Mouse (Mus musculus): ENCODE data around the gene Rfx7. TPM values are rescaled to one million over a fixed set of nuclear protein-coding genes. Genes with fewer than 3 reads are reported as not detected.

Rfx7 gene
- total RNA-seq (2023), result 10 to 100 TPM; 83.4 to 86.1 TPM

GRCm38 (mm10) chr9:72531996-72532380 lies at the start of gene Rfx7:
Rfx7 (plus strand) TSS chr9:72532240.

DNA sequence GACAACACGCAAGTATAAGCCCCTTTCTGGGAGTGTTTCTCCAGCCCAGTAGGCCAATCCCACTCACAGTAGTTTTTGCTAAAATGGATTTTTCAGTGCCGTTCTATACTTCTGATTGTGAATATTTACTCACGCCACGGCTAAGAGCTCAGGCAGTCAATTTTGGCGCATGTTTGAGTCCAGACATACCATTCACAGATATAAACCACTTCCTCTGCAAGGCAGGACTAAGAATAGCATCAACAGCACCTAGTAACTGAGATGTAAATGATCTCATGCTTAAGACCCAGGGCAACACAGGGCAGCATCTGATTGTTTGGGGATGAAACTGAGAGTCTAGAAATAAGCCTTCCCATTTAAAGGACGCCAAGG lies 39.9 kb upstream of the Rfx7 start, which contains the start of gene Tex9:
Gene Tex9, minus strand, starts transcription at position 19 of the 372 bp plus-strand sequence.

DNA sequence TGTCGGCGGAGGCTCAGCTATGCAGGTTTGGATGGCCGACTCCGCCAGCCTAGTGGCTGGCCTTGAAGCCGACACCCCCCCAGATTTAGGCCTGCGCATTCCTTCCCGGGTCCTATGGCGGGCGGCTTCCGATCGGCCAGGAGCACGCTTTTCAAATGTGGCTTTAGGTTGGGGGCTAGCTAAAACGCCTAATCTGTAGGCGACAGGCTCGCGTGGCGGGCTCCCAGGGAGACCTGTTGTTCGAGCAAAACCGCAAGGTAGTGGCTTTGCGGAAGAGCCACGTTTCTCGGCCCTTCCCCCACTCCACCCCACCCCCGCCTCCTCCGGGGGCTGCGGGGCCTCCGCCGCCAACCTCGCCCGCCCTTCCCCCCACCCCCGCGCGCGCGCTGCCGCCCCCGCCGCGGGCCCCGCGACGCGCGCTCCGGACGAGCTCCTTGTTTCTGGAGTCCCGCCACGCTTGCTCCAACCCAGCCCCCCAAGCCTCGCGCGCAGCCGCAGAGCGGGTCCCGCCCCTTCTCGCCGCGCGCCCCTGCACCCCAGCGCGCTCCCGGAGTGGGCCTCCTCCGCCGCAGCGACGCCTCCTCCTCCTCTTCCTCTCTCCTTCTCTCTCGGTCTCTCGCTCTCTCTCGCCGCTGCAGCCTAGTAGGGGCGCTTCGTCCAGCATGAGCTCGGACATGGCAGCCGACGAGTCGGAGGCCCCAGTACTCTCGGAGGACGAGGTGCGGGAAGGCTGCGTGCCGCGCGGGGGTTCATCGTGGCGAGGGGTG lies 130.0 kb downstream of the Rfx7 start, which contains the start of gene Nedd4:
Gene Nedd4, plus strand, starts transcription at position 452 of the 767 bp plus-strand sequence.

Other genes with a start within 250 kb of the Rfx7 start
- gene Mns1, start 94.2 kb upstream of the Rfx7 start, total RNA-seq (2023), result 1 to 10 TPM; 2.8 to 4.1 TPM
- gene Tex9, start 40.0 kb upstream of the Rfx7 start, total RNA-seq (2023), result 10 to 100 TPM; 19.0 to 20.6 TPM
- 10 to 100 TPM; 31.6 to 39.9 TPM for gene Nedd4, start 130.1 kb downstream of the Rfx7 start, total RNA-seq (2023)